Mouse (Mus musculus) gastrocnemius, postnatal 14 days (tissue): ENCODE measurements around the gene Nxn. TPM values are rescaled to one million over a fixed set of nuclear protein-coding genes. Genes with fewer than 3 reads are reported as not detected.

Experiments
- DNase-seq: peaks from one replicate; pipeline ENCODE4 v3.0.0; 2021; ENCODE audit warnings: mixed read lengths
- intact Hi-C: fragments of 180-260 bp; cut with DNase I; formaldehyde crosslinking; loops from one replicate; pipeline ENCODE4 v1.15.1; 2025; ENCODE audit warnings: low total_unique reads
- long read RNA-seq, 2 experiments: library from polyadenylated mRNA; stranded (forward); transcript quantifications; one replicate each; pipeline ENCODE4 v2.0.0; 2021
- total RNA-seq, 2 experiments: library from RNA; stranded (reverse); gene quantifications; 2 replicates each; pipeline ENCODE4 v1.2.3; 2021

Nxn gene
- 10 to 100 TPM; 28.7 to 28.8 TPM for total RNA-seq
- long read RNA-seq, experiment 1, transcript Nxn-201 (8 exons, 2,755 nt): major isoform, 50 of 54 reads
- long read RNA-seq, experiment 1, partial matches to known transcripts: 1 of 54 reads
- long read RNA-seq, experiment 1, other reads (novel, unspliced or antisense): 3 of 54 reads
- long read RNA-seq, experiment 2, transcript Nxn-201 (8 exons, 2,755 nt): major isoform, 54 of 57 reads
- long read RNA-seq, experiment 2, partial matches to known transcripts: 2 of 57 reads
- long read RNA-seq, experiment 2, other reads (novel, unspliced or antisense): 1 of 57 reads

DNA sequence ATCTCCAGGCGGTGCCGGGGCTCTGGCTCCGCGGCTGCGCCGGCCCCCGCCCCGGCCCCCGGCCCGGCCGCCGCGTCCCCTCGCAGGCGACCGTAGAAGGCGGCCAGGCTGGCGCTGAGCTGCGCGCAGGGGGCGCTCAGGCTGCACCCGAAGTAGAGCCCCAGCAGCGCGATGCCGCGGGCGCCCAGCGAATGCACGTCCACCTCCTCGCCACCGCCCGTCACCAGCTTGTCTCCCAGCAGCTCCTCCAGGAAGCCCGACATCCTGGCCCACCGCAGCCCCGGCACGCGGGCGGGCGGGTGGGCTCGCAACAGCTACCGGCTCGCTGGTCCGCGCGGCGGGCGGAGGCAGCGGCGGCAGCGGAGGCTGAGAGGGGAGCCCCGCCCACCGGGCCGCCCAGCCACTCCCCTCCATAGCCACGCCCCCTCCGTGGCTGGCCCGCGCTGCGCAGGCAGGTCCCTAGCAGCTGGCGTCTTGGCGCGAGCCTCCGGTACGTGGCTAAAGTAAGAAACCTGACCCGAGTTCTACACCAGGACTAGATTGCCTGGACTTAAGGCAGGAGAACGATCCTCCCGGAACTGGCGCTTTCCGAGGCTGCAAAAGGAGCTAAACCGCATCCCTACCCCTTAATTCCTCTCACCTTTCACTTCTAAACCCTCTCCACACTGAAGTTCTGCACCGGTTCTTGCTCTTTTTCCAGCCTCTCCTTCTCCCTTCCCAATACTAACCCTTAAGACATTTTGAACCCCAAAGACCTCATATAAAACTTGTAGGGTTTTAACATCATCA is at the start of gene Nxn:
Nxn (minus strand) TSS at position 343 of the 789 bp plus-strand sequence.
- DNase-seq: peak; percentile 96
- intact Hi-C loops: no loop called here

DNA sequence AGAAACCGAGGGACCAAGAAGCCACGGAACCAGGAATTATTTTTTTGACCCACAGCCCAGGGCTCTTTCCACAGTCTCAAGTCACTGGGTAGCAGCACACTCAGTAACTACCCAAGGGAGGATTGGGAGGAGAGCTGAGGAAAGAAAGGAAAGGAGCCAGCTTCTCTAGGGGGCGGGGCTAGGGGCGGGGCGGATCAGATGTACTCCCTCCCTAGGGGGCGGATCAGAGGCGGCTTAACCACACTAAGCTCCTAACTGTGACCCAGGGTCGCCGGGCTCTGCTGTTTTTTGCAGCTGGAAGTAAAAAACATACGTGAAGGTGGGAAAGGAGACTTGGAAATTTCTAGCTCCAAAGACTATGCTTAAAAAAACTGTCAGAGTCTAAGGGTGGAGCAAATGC is 47.3 kb upstream of the Nxn start:
- no peak for DNase-seq
- intact Hi-C loops: no loop called here

DNA sequence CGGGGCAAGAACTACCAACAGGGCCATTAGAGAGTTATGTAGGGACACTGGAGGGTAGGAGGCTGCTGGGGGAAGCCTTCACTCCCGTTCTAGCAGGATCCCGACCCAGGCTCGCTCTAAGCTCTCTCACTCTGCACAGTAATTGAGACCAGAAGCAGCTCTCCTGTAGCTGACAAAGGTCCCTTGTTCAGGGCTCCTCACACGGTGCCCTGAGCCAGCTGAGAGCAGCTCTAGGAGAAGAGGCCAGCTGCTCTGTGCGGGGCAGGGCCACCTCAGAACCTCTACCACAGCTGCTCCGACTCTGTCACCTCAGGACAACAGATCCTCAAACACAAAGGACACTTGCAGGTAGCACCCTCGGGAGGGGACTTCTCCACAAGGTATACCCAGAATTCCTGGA is 46.5 kb upstream of the Nxn start:
- DNase-seq: no peak
- intact Hi-C loops: no loop called here

DNA sequence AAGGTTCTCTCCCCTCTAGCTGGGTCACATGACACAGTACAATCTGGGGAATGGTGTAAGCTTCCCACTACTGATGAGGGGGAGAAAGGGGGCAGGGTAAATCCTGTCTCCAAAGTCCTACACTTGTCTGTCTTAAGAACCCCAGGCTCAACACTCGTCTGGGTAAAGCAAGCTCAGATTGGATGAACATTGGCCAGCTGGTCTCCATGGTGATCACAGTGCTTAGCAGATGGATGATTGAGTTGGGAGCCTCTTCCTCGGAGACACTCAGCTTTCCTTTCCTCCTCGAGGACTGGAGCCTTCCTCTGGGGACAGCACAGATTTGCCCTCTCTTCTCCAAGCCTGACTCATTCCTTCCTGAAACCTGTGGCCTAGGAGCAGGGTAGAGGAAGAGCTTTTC is 40.7 kb upstream of the Nxn start:
- DNase-seq: no peak
- intact Hi-C loops: no loop called here

DNA sequence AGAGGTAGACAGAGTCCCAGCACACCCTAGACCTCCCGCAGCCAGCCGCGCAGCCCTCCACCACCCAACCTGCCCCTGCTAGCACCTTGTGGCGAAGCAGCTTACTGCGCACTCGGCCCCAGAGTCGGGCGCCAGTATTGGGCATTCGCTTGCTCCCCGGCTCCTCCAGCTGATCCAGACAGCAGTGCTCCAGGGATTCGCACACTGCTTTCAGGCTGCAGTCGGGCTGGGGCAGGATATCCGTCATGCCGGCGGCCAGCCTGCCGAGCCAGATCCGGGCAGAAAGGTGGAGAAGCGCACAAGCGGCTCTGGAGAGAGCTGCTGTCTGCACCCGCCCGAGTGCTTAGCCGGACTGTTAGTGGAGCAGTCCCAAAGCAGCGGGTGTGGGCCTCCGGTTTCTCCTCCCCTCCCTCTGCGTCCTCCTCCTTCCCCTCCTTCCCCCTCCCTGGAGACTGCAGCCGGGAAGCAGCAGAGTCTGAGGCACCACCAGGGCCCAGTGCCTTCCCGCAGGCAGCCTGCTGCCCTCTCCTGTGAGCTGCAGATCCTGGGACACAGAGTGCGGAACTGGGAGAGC is 38.0 kb upstream of the Nxn start:
- intact Hi-C loops: no loop called here
- DNase-seq: peak; percentile 81

DNA sequence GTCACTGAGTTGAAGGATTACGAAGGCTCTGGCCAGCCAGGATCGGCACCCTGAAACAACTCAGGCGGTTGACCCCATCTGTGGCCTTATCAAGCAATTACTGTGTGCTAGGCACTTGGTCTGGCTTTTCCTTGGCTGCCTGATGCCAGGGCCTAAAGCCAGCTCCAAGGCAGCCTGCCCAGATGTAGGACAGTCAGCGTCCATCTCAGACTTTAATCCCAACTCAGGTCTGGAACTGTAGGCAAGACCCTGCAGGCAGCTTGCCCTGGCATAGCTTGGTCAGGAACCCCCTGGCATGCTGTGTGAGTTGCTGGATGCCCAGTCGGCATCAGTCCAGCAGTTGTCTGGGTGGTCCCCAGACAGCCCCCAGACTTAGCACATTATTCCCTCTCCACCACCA is 37.1 kb upstream of the Nxn start:
- peak; percentile 51 for DNase-seq
- intact Hi-C loops: no loop called here

DNA sequence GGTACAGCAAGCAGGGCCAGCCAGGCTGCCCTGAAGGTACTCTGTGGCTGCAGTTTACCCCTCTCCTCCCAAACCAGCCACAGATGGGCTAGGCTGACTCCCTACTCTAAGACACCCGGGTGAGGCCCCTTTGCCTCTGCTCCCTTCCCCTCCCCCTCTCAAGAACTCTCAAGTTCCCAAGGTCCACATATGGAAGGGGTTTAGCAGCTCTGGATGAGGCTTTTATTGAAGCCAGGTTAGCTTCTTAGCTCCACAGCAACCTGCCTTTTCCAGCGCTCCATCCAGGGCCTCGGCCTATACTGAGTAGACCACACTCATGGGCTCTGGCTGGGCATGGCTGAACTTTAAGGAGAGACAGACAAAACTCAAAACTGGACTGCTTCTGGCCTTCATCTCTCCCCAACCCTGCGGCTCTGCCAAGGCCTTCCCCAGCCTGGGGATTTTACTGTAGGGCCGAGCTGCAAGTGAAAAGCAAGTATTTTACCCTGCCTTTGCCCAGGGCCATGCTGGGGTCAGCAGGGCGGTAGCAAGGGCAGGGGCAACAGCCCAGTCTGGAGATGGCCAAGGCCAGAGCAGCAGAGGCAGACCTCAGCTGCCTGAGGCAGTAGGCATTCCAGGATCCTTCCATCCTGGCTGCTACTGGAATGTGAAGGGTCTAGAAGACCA is 31.2 kb upstream of the Nxn start:
- intact Hi-C loops: no loop called here
- no peak for DNase-seq

DNA sequence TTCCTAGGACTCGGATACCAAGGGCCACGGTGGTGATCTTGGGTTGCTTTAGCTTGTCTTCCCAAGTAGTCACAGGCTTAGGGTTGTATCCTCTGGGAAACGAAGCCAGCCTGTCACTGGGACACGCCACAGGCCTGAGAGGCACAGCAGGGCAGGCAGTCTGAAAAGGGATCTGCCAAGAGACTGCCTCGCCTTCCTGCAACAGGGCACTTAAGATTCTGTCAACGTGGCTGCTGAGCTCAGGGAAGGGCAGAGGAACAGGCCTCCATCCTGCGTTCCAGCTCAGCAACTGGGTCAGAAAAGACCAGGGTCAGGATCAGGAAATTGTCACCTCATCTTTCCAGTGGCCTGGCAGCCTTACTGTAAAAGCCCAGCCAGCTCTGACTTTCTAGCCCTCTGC is 30.6 kb upstream of the Nxn start:
- intact Hi-C loops: no loop called here

DNA sequence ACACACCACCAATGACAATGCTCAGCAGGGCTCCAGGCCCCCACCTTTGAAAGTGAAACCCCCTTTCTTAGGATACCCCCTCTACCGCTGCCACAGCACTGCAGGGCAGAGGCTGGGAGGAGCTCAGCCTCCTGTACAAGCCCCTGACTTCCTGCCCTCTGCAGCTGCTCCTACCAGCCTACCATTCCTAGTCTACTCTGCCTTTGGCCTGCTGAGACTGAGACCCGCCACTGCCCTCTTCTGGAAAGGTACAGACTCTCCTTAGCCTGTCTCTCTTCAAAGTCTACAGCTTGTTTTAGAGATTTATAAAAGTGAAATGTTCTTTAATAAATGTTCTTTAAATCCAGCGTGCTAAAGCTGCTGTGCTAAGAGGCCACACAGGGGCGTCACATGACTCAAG is 30.1 kb upstream of the Nxn start:
- no peak for DNase-seq
- intact Hi-C loops: no loop called here

More for the DNA sequence above, 30.6 kb upstream of the Nxn start:
- peak; percentile 42 for DNase-seq

DNA sequence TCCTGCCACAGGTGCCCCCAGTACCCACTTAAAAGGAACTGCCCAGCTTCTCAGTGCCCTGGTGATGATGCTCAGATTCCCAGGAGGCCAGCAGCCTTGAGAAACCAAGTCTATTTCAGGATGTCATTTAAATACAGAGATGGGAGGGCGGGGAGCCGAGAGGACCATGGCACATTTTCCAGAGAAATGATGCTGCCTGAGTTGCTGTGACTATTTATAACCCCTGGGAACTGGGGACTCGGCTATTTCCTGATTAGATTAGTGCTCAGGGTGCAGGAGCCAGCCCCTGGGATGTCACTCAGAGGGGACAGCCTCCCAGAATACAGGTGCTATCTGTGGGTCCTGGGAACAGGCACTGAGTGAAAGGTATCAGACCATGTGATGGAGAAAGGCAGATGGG is 28.8 kb upstream of the Nxn start:
- intact Hi-C loops: no loop called here
- no peak for DNase-seq

DNA sequence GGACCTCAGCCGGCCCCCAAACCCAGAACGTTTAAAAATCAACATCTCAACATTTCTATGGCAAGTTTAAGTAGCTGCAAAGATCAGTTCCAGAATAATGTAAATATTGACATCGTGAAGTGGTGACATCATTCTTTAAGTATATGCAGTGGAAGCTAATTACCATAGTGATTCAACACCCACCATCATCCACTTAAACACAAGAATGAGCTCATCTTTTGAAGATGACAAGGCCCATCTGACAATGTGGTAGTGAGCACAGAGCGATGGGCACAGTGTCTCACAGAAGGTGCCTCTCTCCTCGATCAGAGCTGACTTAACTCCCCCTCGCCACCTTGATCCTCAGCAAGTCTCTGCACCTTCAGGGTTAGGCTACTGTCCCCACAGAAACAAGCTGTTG is 26.8 kb upstream of the Nxn start:
- DNase-seq: no peak
- intact Hi-C loops: no loop called here

DNA sequence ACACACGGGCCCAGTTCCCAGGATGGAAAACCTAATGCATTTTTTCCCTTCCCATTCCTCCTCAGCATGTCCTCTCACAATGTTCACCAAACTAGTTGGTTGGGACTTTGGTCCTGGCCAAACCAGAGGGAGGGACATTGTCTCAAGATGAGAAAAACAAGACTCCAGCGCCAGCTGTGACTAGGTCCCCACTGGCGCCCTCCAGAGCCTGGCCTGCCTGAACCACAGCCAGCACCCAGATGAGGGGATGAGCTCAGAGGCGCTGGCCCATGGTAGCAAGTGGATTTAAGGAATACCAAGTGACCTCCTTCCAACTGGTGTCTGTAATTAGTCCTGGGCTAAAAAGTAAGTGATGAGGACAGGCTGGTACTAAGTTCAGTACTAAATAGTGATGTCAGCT is 22.0 kb upstream of the Nxn start:
- peak; percentile 56 for DNase-seq
- intact Hi-C loops: no loop called here

DNA sequence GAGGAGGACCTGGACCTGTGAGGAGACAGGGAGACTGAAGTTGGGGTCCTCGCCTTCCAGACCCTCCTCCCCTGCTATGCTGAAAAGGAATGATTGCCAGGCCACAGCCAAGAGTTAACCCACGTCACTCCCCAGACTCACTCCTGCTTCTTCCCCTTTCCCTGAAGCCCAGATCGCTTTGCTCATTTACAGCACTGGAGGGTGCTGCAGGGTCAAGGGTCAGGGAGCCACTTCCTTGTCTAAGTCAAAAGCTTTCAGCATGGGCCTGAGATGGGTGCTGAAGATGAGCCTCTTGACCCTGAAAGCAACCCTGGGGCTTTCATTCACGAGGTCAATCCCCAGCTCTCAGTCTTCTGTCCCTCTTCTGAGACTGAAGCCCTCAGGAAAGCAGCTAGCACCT is 20.2 kb upstream of the Nxn start:
- no peak for DNase-seq
- intact Hi-C loops: loop anchor here (5.0 kb wide), 1 partner anchor 33 kb away; no protein-coding TSS in a partner anchor

DNA sequence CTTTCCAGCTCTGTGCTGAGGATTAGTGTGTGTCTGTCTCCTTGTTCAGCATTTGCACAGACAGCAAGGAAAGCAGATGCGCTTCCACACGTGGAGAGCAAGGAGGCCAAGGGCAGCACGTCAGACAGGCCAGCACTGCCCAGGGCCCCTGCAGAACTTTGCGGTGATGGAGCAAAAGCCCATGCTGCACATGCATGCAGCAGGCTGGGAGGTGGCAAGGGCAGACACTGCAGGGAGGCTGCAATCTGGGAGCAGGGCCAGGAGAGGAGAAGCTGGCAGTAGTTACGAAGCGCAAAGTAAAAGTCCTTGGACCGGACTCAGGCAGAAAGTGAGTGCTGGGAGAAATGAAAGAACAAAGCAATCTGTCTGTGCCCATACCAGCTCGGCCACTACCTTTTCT is 19.5 kb upstream of the Nxn start:
- DNase-seq: no peak
- intact Hi-C loops: loop anchor here (5.0 kb wide), 1 partner anchor 34 kb away; no protein-coding TSS in a partner anchor

DNA sequence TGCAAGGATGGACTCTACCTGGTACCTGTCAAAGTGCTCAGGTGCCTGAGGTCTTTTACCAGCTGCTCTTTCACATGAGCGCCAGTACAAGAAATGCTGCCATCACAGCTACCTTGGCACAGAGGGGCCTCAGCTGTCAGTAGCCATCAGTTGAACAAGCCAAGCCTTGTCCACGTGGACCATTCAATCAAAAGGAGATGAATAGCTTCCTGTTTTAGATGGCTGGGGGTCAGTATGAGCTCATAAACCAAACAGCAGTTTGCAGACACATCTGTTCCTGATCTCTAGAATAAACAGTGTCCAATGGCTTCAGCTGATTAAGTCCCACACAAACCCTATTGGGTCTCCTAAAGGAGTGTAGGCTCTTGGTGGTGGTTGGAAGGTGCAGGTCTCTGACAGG is 17.0 kb upstream of the Nxn start:
- DNase-seq: no peak
- intact Hi-C loops: loop anchor here (5.0 kb wide), 1 partner anchor 36 kb away; no protein-coding TSS in a partner anchor

DNA sequence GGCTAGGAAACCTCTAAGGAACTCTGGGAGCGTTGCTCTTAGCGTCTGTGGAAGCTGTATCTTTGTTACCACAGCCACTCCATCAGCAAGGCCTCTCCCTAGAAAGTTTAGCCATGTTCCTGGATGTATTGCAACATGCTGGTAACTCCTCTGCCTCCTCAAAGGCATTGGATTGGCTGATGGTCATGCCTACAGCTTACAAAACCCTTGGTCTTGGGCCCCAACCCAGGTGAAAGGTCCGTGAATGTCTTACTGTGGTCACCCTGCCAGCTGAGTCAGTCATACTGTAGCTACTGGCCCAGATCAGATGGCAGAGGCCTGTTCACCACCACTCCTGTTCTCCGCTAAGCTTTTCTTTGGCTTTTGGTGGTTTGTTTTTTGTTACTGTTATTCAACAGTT is 16.1 kb upstream of the Nxn start:
- intact Hi-C loops: loop anchor here (5.0 kb wide), 1 partner anchor 37 kb away; no protein-coding TSS in a partner anchor
- DNase-seq: peak; percentile 48

DNA sequence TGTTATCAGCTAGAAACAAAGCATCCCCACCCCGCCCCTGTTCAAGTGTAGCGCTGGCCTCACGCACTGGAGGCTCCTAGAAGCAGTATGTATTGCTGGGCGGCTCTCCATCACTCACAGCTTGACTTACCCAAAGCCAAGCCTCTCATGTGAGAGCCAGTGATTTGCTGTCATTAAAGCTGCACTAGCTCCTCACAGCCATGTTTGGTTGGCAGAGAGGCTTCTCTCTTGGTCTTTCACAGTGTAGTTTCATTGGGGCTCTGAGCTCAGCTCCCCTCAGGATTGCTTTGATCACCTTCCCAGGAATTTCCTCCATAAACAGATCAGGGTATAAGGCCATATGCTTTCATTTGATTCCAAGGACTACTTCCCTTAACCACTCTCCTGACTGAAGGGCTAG is 14.3 kb upstream of the Nxn start:
- intact Hi-C loops: no loop called here
- no peak for DNase-seq

DNA sequence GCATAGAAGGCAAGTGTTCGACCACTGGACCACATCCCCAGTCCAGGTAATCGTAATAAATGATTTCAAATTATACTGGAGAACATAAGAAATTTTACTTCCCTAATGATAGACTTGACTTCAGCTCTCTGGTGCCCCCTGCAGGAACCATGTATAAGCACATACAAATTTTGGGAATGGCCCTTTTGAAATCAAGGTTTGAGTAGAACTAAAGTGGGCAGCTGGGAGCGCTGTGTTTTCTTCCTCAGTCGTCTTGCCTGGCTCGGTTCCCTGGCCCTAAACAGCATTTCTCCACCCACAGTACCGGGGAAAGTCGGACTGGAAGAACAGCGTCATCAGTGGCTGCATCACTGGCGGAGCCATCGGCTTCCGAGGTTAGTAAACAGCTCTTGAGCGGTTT is 11.9 kb upstream of the Nxn start:
- DNase-seq: peak; percentile 57
- intact Hi-C loops: no loop called here

DNA sequence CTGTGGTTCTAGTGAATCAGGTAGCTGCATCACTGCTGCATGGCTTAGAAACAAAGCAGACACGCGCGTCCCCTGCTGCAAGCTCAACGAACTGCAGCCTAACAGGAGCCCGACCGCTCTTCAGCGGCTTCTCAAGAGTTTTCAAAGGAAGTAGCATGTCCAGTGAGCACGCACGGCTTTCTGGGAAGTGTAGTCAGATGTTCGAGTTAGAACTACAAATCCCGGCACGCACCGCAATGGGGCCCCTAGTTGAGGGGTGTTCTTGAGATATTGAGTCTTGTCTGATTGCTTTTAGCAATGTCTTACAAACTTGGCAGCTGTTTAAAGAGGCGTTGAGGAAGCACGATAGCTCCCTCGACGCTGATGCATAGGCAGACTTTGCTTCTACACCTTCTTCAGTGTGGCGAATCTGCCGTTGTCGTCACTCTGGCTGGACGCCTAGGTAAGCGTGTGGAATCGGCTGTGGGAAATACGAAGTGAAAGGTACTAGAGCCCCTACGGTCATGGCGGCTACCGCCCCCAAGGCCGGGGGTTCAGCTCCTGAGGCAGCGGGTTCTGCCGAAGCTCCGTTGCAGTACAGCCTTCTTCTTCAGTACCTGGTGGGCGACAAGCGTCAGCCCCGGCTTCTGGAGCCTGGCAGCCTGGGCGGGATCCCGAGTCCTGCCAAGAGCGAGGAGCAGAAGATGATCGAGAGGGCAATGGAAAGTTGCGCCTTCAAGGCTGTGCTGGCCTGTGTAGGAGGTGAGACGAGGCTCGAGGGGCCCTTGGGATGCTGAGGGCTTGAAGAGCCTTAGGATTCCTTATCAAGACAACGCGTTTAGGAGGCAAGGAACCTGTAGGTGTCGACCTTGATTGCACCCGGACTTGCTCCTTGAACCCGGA is 8.0 kb upstream of the Nxn start, which contains the start of gene Timm22:
Timm22 (plus strand) TSS at position 251 of the 882 bp plus-strand sequence.
- intact Hi-C loops: loop anchor here (10.0 kb wide), 1 partner anchor 232 kb away; the partner anchor contains the start of genes Fam57a and Vps53
- DNase-seq: peak; percentile 92
